Mouse (Mus musculus) MEL (cell line): ENCODE measurements at regions not wholly inside any gene's neighbourhood (a gene's known extent, or its start where the extent isn't known, plus 50 kb on each side); places are given as distances from the start of the nearest gene placed in this dataset.

Experiments
- DNase-seq: peaks from one replicate; pipeline ENCODE4 v3.0.0; 2011; ENCODE audit warnings: low read depth, low spot score
- H3K27ac ChIP-seq: 2 replicates; pipeline ENCODE4 v1.5.1; 2012; ENCODE audit warnings: low read depth, mild to moderate bottlenecking, control low read depth, low read length, moderate library complexity; ENCODE audit not compliant: control insufficient read depth
- H3K27me3 ChIP-seq, 2 experiments: fragments of 150-350 bp in 1 of 2; sonication (generic) in 1 of 2; 2 replicates each; pipeline ENCODE4 v1.6.1; 2012; ENCODE audit warnings: low read length in 2 of 2, mild to moderate bottlenecking in 2 of 2, improper control_type of control experiment in 1 of 2, moderate library complexity in 1 of 2; ENCODE audit not compliant: insufficient read depth in 2 of 2, control insufficient read depth in 1 of 2
- H3K36me3 ChIP-seq, 2 experiments: 2 replicates each; pipeline ENCODE4 v1.6.1; 2012 to 2014; ENCODE audit warnings: low read length in 2 of 2, improper control_type of control experiment in 1 of 2, inconsistent platforms in 1 of 2, mild to moderate bottlenecking in 1 of 2; ENCODE audit not compliant: insufficient read depth in 2 of 2, control insufficient read depth in 1 of 2
- H3K4me1 ChIP-seq, 2 experiments: fragments of 150-350 bp in 1 of 2; sonication (generic) in 1 of 2; 2 replicates each; pipeline ENCODE4 v1.6.1; 2012; ENCODE audit warnings: low read length in 2 of 2, improper control_type of control experiment in 1 of 2, mild to moderate bottlenecking in 1 of 2; ENCODE audit not compliant: insufficient read depth in 2 of 2, control insufficient read depth in 1 of 2
- H3K4me3 ChIP-seq, 2 experiments: fragments of 150-350 bp in 1 of 2; sonication (generic) in 1 of 2; 2 replicates each; pipeline ENCODE4 v1.5.1; 2012; ENCODE audit warnings: low read depth in 2 of 2, low read length in 2 of 2, mild to moderate bottlenecking in 2 of 2, moderate library complexity in 2 of 2, control low read depth in 1 of 2, improper control_type of control experiment in 1 of 2; ENCODE audit not compliant: control insufficient read depth in 1 of 2, insufficient read depth in 1 of 2
- H3K79me2 ChIP-seq: 2 replicates; pipeline ENCODE4 v1.6.1; 2012; ENCODE audit warnings: mild to moderate bottlenecking, low read length, moderate library complexity; ENCODE audit not compliant: control insufficient read depth, poor library complexity, insufficient read depth
- H3K9ac ChIP-seq: 2 replicates; pipeline ENCODE4 v1.6.1; 2012; ENCODE audit warnings: low read depth, mild to moderate bottlenecking, control low read depth, low read length, moderate library complexity; ENCODE audit not compliant: control insufficient read depth, poor library complexity, severe bottlenecking
- H3K9me3 ChIP-seq: fragments of 150-350 bp; sonication (generic); replicated peaks from 2 replicates; pipeline ENCODE4 v1.6.1; 2012; ENCODE audit warnings: mild to moderate bottlenecking, low read length, improper control_type of control experiment, moderate library complexity; ENCODE audit not compliant: insufficient read depth
- CHD1 ChIP-seq: IDR thresholded peaks from 2 replicates; pipeline ENCODE4 v1.6.1; 2012; ENCODE audit warnings: low read depth, mild to moderate bottlenecking, inconsistent platforms, low read length, improper control_type of control experiment
- E2F4 ChIP-seq: IDR thresholded peaks from 2 replicates; pipeline ENCODE4 v1.6.1; 2011; ENCODE audit warnings: low read depth, low read length, improper control_type of control experiment, borderline replicate concordance
- EP300 ChIP-seq, 2 experiments: IDR thresholded peaks; 2 replicates each; pipeline ENCODE4 v1.6.1; 2011; ENCODE audit warnings: improper control_type of control experiment in 2 of 2, low read length in 2 of 2, low read depth in 1 of 2, mild to moderate bottlenecking in 1 of 2
- GABPA ChIP-seq: IDR thresholded peaks from 2 replicates; pipeline ENCODE4 v1.6.1; 2012; ENCODE audit warnings: low read depth, mild to moderate bottlenecking, inconsistent platforms, low read length, improper control_type of control experiment, moderate library complexity
- GATA1 ChIP-seq: IDR thresholded peaks from 2 replicates; pipeline ENCODE4 v1.6.1; 2011; ENCODE audit warnings: low read depth, low read length, improper control_type of control experiment
- HCFC1 ChIP-seq: IDR thresholded peaks from 2 replicates; pipeline ENCODE4 v1.6.1; 2012; ENCODE audit warnings: low read depth, mild to moderate bottlenecking, inconsistent platforms, low read length, improper control_type of control experiment, moderate library complexity
- JUND ChIP-seq: IDR thresholded peaks from 2 replicates; pipeline ENCODE4 v1.6.1; 2011; ENCODE audit warnings: low read depth, mild to moderate bottlenecking, improper control_type of control experiment, low read length
- KAT2A ChIP-seq: conservative IDR thresholded peaks from 2 replicates; pipeline ENCODE4 v1.6.1; 2012; ENCODE audit warnings: low read depth, low read length, improper control_type of control experiment, inconsistent platforms
- MEF2A ChIP-seq: IDR thresholded peaks from 2 replicates; pipeline ENCODE4 v1.6.1; 2014; ENCODE audit warnings: low read depth, mild to moderate bottlenecking, inconsistent platforms, low read length, improper control_type of control experiment; ENCODE audit not compliant: poor library complexity, insufficient replicate concordance, severe bottlenecking; ENCODE audit errors: extremely low read depth
- MXI1 ChIP-seq: IDR thresholded peaks from 2 replicates; pipeline ENCODE4 v1.6.1; 2011; ENCODE audit warnings: mild to moderate bottlenecking, low read depth, low read length, improper control_type of control experiment
- MYB ChIP-seq: IDR thresholded peaks from 2 replicates; pipeline ENCODE4 v1.6.1; 2011; ENCODE audit warnings: mild to moderate bottlenecking, low read depth, low read length, improper control_type of control experiment
- MYC ChIP-seq: IDR thresholded peaks from 2 replicates; pipeline ENCODE4 v1.6.1; 2011; ENCODE audit warnings: low read depth, mild to moderate bottlenecking, low read length, improper control_type of control experiment, moderate library complexity
- NELFE ChIP-seq: IDR thresholded peaks from 2 replicates; pipeline ENCODE4 v1.6.1; 2011; ENCODE audit warnings: low read depth, low read length, improper control_type of control experiment
- POLR2A ChIP-seq, 2 experiments: IDR thresholded peaks; 2 replicates each; pipeline ENCODE4 v1.6.1; 2011 to 2012; ENCODE audit warnings: low read length in 2 of 2, mild to moderate bottlenecking in 2 of 2, control low read depth in 1 of 2, improper control_type of control experiment in 1 of 2, low read depth in 1 of 2, moderate library complexity in 1 of 2; ENCODE audit not compliant: control insufficient read depth in 1 of 2, insufficient read depth in 1 of 2, poor library complexity in 1 of 2
- POLR2AphosphoS5 ChIP-seq: IDR thresholded peaks from 2 replicates; pipeline ENCODE4 v1.6.1; 2012; ENCODE audit warnings: low read depth, borderline replicate concordance, mild to moderate bottlenecking, inconsistent platforms, low read length, moderate library complexity, mixed read lengths
- RAD21 ChIP-seq: IDR thresholded peaks from 2 replicates; pipeline ENCODE4 v1.6.1; 2011; ENCODE audit warnings: mild to moderate bottlenecking, low read depth, low read length, improper control_type of control experiment
- RCOR1 ChIP-seq: IDR thresholded peaks from 2 replicates; pipeline ENCODE4 v1.6.1; 2012; ENCODE audit warnings: low read depth, mild to moderate bottlenecking, inconsistent platforms, low read length, improper control_type of control experiment
- TAL1 ChIP-seq: IDR thresholded peaks from 2 replicates; pipeline ENCODE4 v1.6.1; 2012; ENCODE audit warnings: mild to moderate bottlenecking, inconsistent platforms, low read length, moderate library complexity, mixed read lengths
- TBP ChIP-seq: IDR thresholded peaks from 2 replicates; pipeline ENCODE4 v1.8.0; 2011; ENCODE audit warnings: low read depth, low read length, improper control_type of control experiment
- TCF12 ChIP-seq: IDR thresholded peaks from 2 replicates; pipeline ENCODE4 v1.6.1; 2014; ENCODE audit warnings: low read depth, mild to moderate bottlenecking, inconsistent platforms, low read length, improper control_type of control experiment, moderate library complexity
- UBTF ChIP-seq: IDR thresholded peaks from 2 replicates; pipeline ENCODE4 v1.6.1; 2012; ENCODE audit warnings: low read depth, mild to moderate bottlenecking, inconsistent platforms, low read length, improper control_type of control experiment, moderate library complexity, borderline replicate concordance; ENCODE audit not compliant: insufficient read depth
- USF1 ChIP-seq: IDR thresholded peaks from 2 replicates; pipeline ENCODE4 v1.6.1; 2014; ENCODE audit warnings: low read depth, mild to moderate bottlenecking, inconsistent platforms, low read length, improper control_type of control experiment, moderate library complexity
- USF2 ChIP-seq, 2 experiments: IDR thresholded peaks; 2 replicates each; pipeline ENCODE4 v1.6.1; 2011 to 2012; ENCODE audit warnings: improper control_type of control experiment in 2 of 2, low read length in 2 of 2, borderline replicate concordance in 1 of 2, inconsistent platforms in 1 of 2, low read depth in 1 of 2, mild to moderate bottlenecking in 1 of 2; ENCODE audit not compliant: insufficient read depth in 1 of 2
- ZKSCAN1 ChIP-seq: IDR thresholded peaks from 2 replicates; pipeline ENCODE4 v1.6.1; 2012; ENCODE audit warnings: low read depth, mild to moderate bottlenecking, inconsistent platforms, low read length, improper control_type of control experiment, moderate library complexity
- ZMIZ1 ChIP-seq: IDR thresholded peaks from 2 replicates; pipeline ENCODE4 v1.6.1; 2012; ENCODE audit warnings: low read depth, mild to moderate bottlenecking, inconsistent platforms, low read length, improper control_type of control experiment, moderate library complexity

GRCm38 (mm10) chr14:101353009-101353378 is 152.9 kb upstream of the Prr30 start:
- TF ChIP-seq EP300 (IDR thresholded peaks at IDR 0.05; ENCODE audit: low read depth in 1 of 2, low read length in 2 of 2) (no peak), TAL1 (no peak), TBP (no peak), MXI1 (no peak), NELFE (no peak), MYC (no peak), POLR2AphosphoS5 (no peak), GATA1 (no peak), JUND (no peak), RAD21 (no peak), GABPA (no peak), POLR2A (IDR thresholded peaks at IDR 0.05; ENCODE audit: control insufficient read depth in 1 of 2, insufficient read depth in 1 of 2, low read depth in 1 of 2, low read length in 2 of 2, poor library complexity in 1 of 2) (no peak), TCF12 (no peak), UBTF (no peak), MEF2A (no peak), RCOR1 (no peak), HCFC1 (no peak), ZMIZ1 (no peak), USF2 (IDR thresholded peaks at IDR 0.05; ENCODE audit: borderline replicate concordance in 1 of 2, insufficient read depth in 1 of 2, low read depth in 1 of 2, low read length in 2 of 2) (no peak), ZKSCAN1 (no peak)

GRCm38 (mm10) chr14:101352046-101353008 is 152.2 kb upstream of the Prr30 start:
- TF ChIP-seq ZKSCAN1 (no peak), POLR2A (IDR thresholded peaks at IDR 0.05; ENCODE audit: control insufficient read depth in 1 of 2, insufficient read depth in 1 of 2, low read depth in 1 of 2, low read length in 2 of 2, poor library complexity in 1 of 2) (no peak), E2F4 (no peak), NELFE (no peak), USF1 (no peak), HCFC1 (no peak), GABPA (no peak), MXI1 (no peak), RCOR1 (no peak), CHD1 (no peak), MYC (no peak), MYB (no peak), KAT2A (no peak), POLR2AphosphoS5 (no peak)
- Histone ChIP-seq H3K27ac (no peak overlapping the region), H3K36me3 (no peaks in the 10 kb centered on the region), H3K9ac (no peak overlapping the region), H3K79me2 (no peaks in the 10 kb centered on the region), H3K4me1 (no peaks in the 10 kb centered on the region), H3K27me3 (no peaks in the 10 kb centered on the region), H3K9me3 (no peaks in the 10 kb centered on the region), H3K4me3 (no peak overlapping the region)
- no peak for DNase-seq

More at GRCm38 (mm10) chr14:101353009-101353378, 152.9 kb upstream of the Prr30 start:
- Histone ChIP-seq H3K79me2 (no peaks in the 10 kb centered on the region), H3K9me3 (no peaks in the 10 kb centered on the region), H3K27ac (no peak overlapping the region), H3K4me1 (no peaks in the 10 kb centered on the region), H3K36me3 (no peaks in the 10 kb centered on the region), H3K27me3 (no peaks in the 10 kb centered on the region), H3K4me3 (no peak overlapping the region), H3K9ac (no peak overlapping the region)
- DNase-seq, result no peak
